Mouse (Mus musculus) intestine, postnatal 0 days (tissue): ENCODE results near the gene Ctcfl. TPM values are rescaled to one million over a fixed set of nuclear protein-coding genes. Genes with fewer than 3 reads are reported as not detected.

ENCODE experiments used
- ATAC-seq: fragments of 200-750 bp; cut with Nextera tagmentation; 2 replicates; pipeline ENCODE4 v1.8.0; 2017; ENCODE audit warnings: mild to moderate bottlenecking, moderate TSS enrichment, moderate library complexity
- H3K27ac ChIP-seq: fragments of 300-500 bp; sonication (generic); 2 replicates; pipeline ENCODE4 v1.5.1; 2014; ENCODE audit warnings: mild to moderate bottlenecking, low read depth, low read length, moderate library complexity
- H3K27me3 ChIP-seq: fragments of 300-500 bp; sonication (generic); replicated peaks from 2 replicates; pipeline ENCODE4 v1.6.1; 2014; ENCODE audit warnings: low read length, mixed read lengths; ENCODE audit not compliant: control insufficient read depth, insufficient read depth
- H3K36me3 ChIP-seq: fragments of 300-500 bp; sonication (generic); 2 replicates; pipeline ENCODE4 v1.6.1; 2014; ENCODE audit warnings: mild to moderate bottlenecking, moderate library complexity; ENCODE audit not compliant: control insufficient read depth, insufficient read depth
- H3K4me1 ChIP-seq: fragments of 300-500 bp; sonication (generic); replicated peaks from 2 replicates; pipeline ENCODE4 v1.6.1; 2014; ENCODE audit warnings: antibody characterized with exemption, low read length, mixed read lengths; ENCODE audit not compliant: control insufficient read depth, insufficient read depth
- H3K4me2 ChIP-seq: fragments of 300-500 bp; sonication (generic); replicated peaks from 2 replicates; pipeline ENCODE4 v1.6.1; 2014; ENCODE audit warnings: low read depth, mild to moderate bottlenecking, moderate library complexity
- H3K4me3 ChIP-seq: fragments of 300-500 bp; sonication (generic); 2 replicates; pipeline ENCODE4 v1.5.1; 2014; ENCODE audit warnings: low read depth, low read length
- H3K9ac ChIP-seq: fragments of 300-500 bp; sonication (generic); 2 replicates; pipeline ENCODE4 v1.6.1; 2014; ENCODE audit warnings: mild to moderate bottlenecking, low read depth, low read length
- H3K9me3 ChIP-seq: fragments of 300-500 bp; sonication (generic); 2 replicates; pipeline ENCODE4 v1.6.1; 2016; ENCODE audit warnings: mixed run types; ENCODE audit not compliant: control insufficient read depth
- CTCF ChIP-seq: sonication (generic); IDR thresholded peaks from 2 replicates; pipeline ENCODE4 v1.5.1; 2016; ENCODE audit warnings: low read depth, mild to moderate bottlenecking, control low read depth, antibody characterized with exemption, moderate library complexity
- WGBS: fragments of 180-500 bp; shearing (Covaris S2); extraction: QIAGEN DNeasy Blood & Tissue Kit; methylation state at CpG from one replicate; pipeline ENCODE4 v1.1.7; 2014; 5-methylcytosine and 5-hydroxymethylcytosine counted together
- polyA plus RNA-seq: library from polyadenylated mRNA; unstranded; fragments of >200 nt; fragmentation: Nextera tagmentation; extraction: Ambion mirVana; gene quantifications from 2 replicates; pipeline ENCODE4 v1.2.1, GENCODE M21; 2015

The Ctcfl gene
- polyA plus RNA-seq, 1 experiment from 2014 or later: 1.0 TPM

DNA sequence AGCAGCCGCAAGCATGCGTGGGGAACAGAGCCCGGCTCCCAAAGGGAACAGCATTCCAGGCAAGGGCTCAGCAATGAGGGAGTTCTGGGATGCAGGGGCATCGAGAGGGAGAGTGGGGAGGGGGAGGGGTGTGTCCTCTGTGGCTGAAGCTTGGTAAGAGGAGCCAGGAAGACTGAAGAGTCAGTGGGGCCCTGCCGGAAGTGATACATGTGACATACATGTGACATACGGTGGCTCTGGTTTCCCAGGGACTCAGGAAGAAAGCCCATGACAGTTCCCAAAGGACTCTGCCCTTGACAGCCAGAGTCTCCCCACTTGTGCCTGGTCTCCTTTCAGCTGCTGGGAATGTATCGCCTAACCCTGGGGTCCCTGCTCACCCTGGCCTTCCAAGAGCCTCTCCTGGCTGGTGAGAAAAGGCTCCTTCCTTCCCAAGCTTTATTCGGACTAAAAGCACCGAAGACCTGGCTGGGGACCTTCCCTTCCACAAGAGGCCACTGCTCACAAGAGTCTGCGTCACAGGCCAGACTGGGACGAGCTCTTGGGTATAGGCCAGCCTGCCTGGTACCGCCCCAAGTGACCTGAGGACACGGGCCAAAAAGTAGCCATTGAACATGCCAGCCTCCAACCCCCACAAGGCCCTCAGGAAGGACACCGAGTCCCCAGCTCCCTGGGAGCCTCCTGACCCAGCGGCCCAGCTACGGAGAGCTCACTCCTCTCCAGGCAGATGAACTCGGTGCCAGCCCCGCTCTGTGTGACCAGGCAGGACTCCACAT is 74.9 kb downstream of the Ctcfl start:
- H3K4me3 ChIP-seq: no peak overlapping the region
- H3K4me2 ChIP-seq: no peak overlapping the region
- ATAC-seq: no peak
- H3K27me3 ChIP-seq: no peaks in the 10 kb centered on the region
- 0 out of 2 replicates have a peak, but pooled peaks cover 3% of the 10 kb centered on the region for H3K4me1 ChIP-seq
- TF ChIP-seq CTCF: no peak
- no peaks in the 10 kb centered on the region for H3K9me3 ChIP-seq
- H3K9ac ChIP-seq: no peak overlapping the region
- no peak overlapping the region for H3K27ac ChIP-seq
- no peaks in the 10 kb centered on the region for H3K36me3 ChIP-seq
- 75% methylated on average over 18 of the region's 18 CpGs for WGBS

Other genes starting within 250 kb of the Ctcfl start
- gene Bmp7, start 179.2 kb downstream of the Ctcfl start, polyA plus RNA-seq: 37.6 and 41.1 TPM in 2 replicates
- gene Spo11, start 141.8 kb downstream of the Ctcfl start, polyA plus RNA-seq: 0.04 TPM in 1 of 2 replicates, not detected in the other
- 62.8 and 63.5 TPM in 2 replicates for gene Rae1, start 119.4 kb downstream of the Ctcfl start, polyA plus RNA-seq
- 39.0 and 39.8 TPM in 2 replicates for gene Rbm38, start 99.0 kb downstream of the Ctcfl start, polyA plus RNA-seq
- gene Pck1, start 33.5 kb upstream of the Ctcfl start, polyA plus RNA-seq: 249 and 336 TPM in 2 replicates
- 13.9 and 14.0 TPM in 2 replicates for gene Zbp1, start 99.4 kb upstream of the Ctcfl start, polyA plus RNA-seq
- gene Pmepa1, start 157.0 kb upstream of the Ctcfl start, polyA plus RNA-seq: 5.9 and 6.4 TPM in 2 replicates